Mouse (Mus musculus): ENCODE measurements around the gene Irx4.

The Irx4 gene

DNA sequence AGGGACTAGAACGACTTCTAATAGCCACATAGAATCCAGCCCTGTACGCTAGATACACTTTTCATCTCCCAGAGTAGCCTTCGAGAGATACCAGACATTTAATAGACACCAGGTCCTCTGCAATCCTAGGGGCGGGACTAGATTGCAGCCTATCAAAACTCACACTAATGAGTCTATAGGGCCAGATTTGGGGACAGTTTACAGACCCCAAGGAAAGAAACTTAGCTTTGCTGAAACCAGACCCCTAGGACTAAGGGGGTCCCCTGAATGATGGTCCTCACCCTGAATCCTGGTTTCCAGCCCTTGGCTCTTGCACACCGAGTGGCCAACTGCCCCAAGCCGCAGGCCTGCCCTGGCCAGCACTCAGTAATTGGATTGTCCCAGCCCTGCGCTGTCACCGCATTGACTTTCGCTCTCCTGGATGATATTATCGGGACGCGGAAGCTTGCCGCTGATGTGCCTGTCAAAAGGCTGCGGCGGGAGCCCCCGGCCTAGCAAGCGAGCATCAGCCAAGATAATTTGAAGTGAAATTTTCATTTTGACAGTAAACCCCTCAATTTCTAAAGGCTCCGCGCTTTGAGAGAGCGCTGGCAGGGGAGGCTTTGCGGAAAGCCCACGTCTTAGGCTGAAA lies 10.3 kb downstream of the Irx4 start:
- in situ Hi-C loops (cut with MboI) = no loop called here

DNA sequence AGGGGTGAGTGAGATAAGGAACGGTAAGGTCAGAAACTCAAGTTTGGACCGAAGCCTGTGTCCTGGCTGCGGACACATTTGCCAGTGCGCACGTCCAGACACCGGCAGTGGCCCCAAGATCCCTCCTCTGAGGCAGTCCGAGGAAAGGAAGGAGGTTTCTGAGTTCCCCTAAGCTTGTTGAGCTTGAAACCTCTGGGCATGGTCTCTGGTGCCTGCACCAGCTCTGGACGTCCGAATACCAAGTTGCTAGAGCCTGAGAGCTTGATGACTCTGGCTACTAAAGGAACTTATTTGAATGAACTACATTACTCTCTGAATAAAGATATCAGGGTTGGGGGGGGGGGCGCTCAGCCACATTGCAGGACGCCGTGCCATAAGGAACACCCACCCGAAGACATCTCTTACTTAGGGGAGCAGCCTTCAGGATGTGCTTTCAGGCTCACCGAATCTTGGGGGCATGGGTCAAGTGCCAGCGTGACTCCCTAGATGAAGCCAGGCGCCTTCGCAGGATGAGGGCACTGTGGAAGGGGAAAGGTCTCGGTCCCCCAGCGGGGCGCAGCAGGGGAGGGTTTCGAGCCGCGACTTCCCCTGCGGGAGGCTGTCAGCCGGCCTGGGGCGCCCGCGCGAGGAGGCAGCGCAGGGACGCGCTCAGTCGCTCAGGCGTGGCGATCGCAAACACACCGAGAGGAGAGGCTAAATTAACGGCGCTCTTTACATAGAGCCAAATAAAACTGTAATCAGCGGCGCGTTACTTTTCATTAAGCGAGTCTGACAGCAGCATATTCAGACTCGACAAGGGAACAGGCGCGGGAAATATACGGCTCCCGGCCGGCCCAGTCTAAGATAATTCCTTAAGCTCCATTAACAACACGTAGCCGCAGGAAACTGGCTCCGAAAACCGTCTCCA lies 11.3 kb downstream of the Irx4 start:
- in situ Hi-C loops (cut with MboI) = no loop called here

DNA sequence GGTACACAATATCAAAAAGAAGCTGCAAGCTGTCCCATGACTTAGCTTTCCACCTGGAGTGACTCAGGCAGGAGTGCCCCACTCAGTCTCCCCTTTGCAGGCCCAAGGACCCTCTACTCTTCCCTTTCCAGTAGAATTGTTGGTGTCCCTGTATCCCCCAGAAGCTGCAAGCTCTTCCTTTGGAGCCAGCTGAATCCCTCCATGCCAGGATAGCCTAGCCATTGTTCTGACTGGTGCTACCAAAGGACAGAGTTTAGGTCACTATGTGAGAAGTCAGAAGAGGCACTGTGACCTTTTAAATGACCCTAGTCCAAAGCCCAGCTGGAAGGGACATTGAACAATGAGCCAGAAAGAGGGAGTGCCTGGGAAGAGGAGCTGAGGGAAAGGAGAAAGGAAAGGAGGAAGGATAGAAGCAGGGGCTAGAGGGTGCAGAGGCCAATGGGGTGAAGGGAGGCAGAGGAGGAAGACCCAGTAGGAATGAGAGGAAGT lies 12.6 kb downstream of the Irx4 start:
- in situ Hi-C loops (cut with MboI) = no loop called here

DNA sequence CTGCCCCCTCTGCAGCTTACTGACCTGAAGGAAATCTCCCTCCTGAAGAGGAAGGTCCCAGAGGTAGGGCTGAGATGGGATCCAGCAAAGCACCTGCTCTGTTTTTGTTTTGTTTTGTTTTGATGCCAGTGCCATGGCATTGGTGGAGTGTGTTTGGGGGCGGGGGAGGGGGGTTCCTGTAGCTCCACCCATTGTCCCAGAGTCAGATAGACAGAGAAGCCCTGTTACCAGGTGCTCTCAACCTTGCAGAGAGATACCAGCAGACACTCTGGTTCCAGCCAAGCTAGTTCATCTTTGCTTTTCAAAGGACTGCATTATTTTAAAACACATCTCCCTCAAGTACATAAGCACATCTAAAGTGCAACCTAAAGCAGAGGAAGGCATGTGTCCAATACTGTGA lies 13.3 kb downstream of the Irx4 start:
- in situ Hi-C loops (cut with MboI) = no loop called here

DNA sequence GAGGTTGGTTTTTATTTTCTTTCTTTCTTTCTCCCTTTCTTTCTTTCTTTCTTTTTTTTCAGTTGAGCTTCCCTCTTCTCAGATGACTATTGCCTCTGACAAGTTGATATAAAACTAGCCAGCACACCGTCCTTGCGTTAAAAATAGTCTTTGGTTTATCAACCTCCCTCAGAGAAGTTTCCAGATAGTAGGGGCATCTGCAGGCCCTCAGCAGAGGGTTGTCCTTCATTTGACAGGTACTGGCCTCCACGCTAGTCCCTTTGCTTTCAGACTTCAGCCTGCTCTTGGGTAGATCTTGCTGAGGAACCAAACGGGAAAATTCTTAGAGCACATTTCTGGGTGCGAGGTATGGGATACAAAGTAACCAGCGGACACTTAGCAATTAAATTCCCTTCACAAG lies 17.1 kb downstream of the Irx4 start:
- in situ Hi-C loops (cut with MboI) = no loop called here

DNA sequence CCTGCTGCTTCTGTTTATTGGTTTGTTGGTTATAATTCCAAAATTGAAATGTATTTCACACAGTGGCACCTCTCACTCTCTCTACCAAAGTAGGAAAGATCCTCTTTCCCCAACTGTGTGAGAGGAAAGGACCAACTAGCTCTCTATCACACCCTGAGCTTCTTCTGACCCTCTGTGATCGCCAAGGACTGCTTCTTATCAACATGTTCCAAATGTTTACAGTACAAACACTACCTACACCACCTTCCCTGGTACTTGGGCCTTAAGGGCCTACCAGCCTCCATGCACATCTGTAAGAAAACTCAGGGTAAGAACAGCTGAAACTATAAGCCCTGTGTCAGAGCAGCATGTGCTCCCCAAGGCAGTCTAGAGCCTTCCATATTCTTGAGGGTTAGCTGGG lies 17.5 kb downstream of the Irx4 start:
- in situ Hi-C loops (cut with MboI) = no loop called here

DNA sequence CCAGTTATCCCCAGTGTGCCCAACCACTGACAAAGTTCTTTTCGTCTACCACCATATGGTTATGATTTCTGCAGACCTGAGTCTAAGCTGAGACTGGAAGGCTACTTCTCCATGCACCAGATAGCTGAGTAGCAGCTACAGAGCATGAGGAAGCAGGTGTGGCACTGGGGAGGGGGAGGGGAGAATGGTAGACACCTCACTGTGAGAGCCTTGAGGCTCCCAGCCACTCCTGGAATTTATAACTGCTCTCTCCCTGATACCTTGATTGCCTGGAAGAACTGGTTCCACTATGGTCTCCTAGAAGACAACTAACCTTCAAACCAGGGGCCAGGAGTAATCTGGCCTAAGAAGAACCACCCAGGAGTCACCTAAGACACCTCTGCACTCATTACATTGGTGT lies 18.9 kb downstream of the Irx4 start:
- in situ Hi-C loops (cut with MboI) = no loop called here

DNA sequence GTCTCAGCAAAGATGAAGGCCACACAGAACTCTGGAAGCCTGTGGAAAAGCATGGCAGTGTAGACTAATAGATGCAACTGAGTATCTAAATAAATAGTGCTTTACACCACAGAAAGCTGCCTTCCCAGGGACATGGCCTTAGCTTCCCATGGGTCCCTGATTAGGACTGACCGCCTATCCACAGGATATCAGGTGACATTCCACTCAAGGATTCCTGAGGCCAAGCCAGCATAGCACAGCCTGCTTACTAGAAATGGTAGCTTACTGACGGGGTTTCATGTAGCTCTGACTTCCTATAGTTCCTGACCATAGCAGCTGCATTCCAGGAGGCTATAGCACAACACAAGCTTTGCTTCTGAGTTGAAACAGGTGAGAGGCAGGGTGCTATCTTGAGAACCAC lies 22.1 kb downstream of the Irx4 start:
- in situ Hi-C loops (cut with MboI) = no loop called here

DNA sequence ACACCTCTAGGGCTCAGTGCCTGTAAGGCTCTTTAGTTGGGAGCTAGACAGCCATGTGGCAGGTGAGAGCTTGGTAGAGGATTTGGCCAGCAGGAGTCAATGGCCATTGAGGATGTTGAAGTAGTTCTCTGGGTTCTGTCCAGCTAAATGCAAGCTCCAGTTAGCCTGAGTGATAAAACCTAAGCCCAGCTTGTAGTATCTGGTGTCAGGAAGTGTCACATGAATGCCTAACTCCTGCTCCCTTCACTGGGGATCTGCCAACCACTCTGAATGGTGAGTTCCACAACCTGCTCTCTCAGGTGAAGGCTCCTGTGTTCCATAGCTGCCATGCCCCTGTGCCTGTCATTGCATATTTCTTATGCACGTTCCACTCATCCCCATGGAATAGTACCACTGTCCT lies 23.3 kb downstream of the Irx4 start:
- in situ Hi-C loops (cut with MboI) = no loop called here

DNA sequence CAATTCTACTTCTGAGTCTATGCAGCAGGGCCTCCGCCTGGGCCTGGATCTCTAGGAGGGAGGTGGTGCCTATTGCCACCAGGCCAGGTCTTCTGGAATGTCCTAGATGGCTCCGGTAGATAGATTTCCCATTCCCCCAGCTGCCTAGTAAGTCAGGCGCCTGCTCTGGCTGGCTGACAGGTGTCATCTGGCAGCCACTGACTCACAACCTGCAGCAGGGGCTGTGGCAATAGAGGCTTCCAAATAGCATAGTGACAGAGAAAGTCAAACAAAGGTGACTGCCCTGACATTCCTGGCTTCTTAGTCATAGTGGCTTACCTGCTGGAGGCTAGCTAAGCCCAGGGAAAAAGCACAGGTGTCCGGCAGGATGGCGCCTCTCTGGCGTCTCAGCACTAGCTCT lies 29.9 kb downstream of the Irx4 start:
- in situ Hi-C loops (cut with MboI) = no loop called here

DNA sequence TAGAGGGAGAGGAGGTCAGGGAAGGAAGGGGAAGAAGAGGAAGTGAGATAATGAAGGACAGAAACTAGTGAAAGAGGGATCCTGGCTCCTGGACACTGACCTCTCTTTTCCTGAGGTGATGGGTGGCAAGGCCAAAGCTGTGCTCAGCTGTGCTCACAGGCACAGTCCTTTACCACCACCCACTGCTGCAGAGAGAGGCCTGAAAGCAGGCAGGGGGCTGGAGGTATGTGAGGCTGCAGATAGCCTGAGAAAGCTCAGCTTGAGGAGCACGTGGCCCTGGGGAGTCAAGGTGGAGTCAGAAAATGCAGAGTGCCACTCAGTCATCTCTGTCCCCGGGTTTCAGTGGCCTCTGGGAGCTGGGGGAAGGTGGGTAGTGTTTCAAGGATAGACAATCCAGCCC lies 30.8 kb downstream of the Irx4 start:
- in situ Hi-C loops (cut with MboI) = no loop called here

DNA sequence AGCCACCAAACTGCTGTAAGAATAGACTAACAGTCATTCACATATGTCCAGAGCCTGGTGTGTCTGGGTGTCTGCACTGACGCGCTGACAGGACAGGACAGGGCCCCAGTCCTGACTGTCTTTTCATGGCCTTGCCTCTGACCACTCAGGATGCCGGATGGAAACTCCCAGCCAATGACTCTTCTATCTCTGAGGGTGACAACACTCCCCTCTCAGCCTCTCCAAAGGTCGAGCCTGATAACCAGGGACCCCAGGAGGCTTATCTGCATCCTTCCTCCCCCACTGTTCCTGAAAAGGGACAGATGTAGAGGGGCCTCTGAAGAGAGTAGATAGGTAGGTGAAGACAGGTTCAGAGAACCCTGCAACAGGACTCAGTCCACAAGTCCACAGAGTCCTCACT lies 38.4 kb downstream of the Irx4 start:
- in situ Hi-C loops (cut with MboI) = no loop called here

DNA sequence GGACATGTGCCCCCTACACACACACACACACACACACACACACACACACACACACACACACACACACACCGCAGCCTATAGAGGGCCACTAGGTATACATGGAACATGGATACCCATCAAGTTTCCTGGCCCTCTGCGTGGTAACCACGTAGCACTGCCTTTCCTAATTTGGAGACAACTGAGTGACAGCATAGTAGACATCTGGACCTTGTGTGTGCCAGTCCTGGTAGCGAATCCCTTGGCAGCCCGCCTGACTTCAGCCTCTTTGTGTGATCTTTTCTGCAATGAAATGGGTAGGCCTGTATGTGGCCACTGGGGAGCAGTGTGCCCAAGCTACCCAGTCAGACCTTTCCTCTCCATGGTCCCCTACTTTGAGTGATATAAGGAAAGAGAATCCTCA lies 39.0 kb downstream of the Irx4 start:
- in situ Hi-C loops (cut with MboI) = no loop called here

DNA sequence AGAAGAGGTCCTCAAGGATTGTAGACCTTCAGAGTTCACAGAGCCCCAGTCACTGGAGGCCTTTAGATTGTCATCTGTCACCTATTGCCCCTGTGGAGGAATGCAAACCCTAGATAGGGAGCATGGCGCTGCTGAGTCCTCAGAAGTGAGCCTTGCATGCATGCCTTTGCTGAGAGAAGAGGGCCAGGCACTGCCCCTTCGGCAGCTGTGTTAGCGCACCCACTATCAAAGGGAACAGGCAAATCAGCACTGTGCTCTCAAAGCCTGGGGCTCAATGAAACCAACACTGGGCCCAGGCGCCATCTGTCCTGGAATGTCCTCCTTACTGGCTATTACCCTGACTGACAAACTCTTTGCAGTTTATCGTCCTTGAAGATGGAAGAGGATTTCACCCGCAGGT lies 44.5 kb downstream of the Irx4 start:
- in situ Hi-C loops (cut with MboI) = no loop called here

DNA sequence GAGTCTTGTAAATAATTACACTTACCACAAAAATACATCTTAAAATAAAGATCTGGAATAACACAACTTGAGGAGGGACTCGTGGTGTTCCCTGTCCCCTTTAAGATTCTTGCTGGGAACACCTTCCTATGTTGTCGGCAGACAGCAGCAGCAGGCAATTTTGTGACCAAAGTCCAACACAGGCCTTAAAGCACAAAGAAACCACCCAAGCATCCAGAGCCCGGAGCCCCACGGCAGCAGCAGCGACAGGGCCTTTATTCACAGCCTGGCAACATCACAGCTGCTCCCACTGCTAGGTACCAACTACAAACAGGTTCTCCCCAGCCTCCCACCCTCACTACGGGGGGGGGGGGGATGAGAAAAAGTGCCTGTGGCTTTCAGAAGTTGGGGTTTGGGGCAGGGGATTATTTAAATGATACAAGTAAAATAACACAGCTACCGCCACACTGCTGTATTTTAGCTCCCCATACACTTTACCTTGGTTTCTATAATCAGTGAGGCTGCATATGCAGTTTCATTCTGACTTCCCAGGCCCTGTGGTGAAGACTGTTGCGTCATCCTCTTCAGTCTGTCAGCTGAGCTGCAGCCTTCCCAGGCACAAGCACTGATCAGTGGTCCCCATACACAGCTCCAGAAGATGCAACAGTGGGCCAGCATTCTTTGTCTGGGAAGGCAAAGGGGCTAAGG lies 45.3 kb downstream of the Irx4 start:
- in situ Hi-C loops (cut with MboI) = no loop called here

DNA sequence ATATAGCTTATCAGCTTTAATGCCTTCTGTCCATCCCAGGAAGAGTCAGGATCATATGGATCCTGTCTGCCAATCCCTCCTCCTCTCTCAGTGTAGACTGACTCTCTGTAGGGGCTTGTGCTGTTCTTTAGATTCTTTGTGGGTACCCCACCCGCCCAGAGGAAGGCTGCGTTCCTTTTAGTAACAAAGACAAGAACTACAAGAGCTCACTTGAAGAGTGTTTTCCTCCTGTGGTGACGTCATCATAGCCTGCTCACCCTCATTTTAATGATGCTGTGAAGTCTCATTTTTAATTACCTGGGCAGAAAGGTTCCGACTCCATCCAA lies 45.8 kb downstream of the Irx4 start:
- in situ Hi-C loops (cut with MboI) = no loop called here

DNA sequence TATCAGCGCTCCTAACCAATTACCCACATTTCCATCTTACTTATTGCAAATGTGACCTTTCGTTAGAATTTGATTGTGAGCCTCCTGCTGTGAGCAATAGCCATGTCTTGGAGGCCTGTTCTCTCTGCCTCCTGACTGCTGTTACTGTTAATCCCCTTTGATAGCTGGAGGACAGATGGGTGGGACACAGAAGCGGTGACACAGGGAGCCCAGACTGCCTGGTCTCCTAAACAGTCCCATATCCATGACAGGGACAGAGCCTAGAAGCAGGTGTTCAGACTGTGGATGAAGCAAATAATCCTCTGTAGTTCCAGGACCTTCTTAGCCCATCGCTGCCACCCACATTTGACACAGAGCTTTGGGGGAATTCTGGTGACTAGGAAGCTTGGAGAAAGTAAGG lies 46.2 kb downstream of the Irx4 start:
- in situ Hi-C loops (cut with MboI) = no loop called here

DNA sequence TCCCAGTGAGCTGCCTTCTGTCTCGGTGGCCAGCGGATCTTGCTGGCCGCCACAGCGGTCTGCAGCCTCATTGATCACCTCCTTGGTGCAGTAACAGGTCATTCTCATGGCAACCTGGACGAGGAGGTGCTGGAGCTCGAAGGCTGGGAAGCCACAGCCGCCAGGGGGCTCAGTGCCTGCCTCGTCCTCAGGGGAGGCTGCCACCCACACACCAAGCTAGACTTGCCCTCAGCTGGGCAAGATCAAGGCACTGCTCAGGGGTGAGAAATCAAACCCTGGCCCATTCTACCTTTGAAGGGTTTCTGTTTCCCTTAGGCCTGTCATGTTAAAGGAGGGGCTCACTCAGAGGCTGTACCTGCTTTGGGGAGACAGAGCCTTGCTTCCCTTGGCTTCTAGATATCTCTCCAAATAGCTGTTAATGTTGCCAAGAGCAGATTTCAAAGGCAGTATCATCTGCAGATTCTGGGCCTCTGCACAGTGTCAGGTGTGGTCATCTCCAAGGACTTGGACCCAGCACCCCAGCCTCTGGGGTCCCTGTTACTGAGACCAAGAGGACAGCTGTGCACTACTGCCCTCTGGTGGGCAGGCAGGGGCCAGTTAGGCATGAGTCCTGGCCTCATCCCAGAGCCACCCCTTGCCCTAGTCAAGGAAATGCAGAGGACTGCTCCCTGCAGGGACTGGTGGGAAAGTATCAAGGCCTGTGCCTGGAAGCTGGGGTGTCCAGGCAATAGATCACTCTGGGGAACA lies 50.1 kb downstream of the Irx4 start:
- in situ Hi-C loops (cut with MboI) = no loop called here
